Mouse (Mus musculus) cerebral cortex, adult 2 months (tissue): ENCODE results near the gene Kif3b.

ENCODE experiments used
- WGBS: fragments of 180-500 bp; shearing (Covaris S2); methylation state at CpG from one replicate; pipeline ENCODE4 v1.1.7; 2018; 5-methylcytosine and 5-hydroxymethylcytosine counted together

Kif3b gene

DNA sequence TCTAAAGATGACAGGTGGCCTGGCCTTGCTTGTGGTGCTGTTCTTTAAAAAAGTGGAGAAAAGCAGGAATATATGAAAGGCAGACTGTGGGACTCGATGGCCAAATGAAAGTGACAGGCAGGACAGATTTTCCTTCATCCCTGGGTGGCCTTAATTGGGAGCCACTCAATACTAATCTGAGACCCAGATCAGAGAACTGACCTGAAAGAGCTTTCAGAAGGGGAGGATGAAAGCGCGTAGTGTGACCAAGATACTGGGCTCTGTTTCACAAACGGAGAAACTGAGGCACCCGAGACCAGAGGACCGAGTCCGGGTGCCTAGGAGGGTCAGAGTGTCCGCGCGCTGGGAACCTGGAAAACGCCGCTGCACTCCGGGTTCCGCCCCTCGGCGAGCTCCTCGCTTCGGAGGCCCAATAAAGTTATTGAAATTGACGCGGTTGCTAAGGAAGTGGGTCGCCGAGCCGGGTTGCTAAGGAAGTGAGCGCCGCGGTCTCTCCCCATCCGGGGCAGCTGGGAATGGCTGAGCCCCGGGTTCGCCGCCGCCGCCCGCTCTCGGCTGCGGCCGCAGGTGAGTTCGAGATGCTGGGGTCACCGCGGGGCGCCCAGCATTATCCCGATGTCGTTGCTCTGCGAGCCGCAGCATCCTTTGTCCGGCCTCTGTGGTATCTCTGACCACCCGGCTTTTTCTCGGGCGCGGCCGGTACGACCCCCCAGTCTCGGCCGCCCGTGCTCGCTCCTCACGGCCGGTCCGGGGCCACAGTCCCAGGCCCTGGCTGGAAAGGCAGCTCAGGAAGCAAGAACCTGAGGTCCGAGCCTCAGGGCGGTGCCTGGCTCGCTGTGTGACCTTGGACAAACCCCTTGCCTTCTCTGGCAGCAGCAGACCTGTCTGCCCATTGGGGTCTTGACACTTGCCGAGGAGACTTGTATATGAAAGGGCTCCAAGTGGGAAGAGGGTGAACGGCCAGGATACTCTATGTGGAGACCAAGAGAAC is at the start of gene Kif3b:
Gene Kif3b, plus strand, starts transcription at position 476 of the 991 bp plus-strand sequence.
- WGBS = under 1% methylated on average over 63 of the region's 63 CpGs

DNA sequence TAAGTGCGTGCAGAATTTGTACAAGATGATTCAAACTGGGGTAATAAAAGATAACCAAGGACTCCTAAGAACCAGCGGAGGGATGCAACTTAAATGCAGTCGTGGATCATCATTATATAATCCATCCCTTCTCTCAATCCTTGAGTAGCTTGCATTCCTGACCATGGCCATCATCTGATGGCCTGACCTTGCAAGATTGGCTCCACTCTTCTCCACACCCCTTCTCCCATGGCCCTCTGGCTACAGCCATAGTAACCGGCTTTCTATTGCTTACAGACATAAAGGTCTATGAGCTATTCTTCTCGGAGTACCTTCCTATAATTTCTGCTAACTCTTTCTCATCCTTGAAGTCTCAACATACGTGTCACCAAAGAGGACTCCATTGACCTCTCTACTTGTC is 49.1 kb upstream of the Kif3b start:
- WGBS = 52% methylated on average over 6 of the region's 6 CpGs

DNA sequence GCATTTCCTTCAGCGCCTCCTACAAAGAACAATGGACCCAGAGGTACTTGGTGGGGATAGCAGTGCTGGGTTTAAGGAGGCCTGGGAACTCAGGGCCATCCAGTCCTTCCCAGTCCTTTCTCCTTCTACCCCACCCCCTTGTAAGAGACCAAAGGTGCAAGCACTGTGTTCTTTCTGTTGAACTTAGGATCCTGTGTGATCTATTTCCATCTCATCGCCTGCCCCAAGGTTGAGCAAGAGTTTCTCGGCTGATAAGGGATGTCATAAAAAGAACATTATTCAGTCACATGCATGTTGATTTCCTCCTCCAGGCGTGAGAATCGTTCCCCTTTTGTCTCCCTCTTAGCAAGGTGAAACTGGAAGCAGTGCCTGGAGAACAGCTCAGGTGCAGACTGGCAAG is 41.5 kb upstream of the Kif3b start:
- WGBS = 75% methylated on average over 5 of the region's 5 CpGs

DNA sequence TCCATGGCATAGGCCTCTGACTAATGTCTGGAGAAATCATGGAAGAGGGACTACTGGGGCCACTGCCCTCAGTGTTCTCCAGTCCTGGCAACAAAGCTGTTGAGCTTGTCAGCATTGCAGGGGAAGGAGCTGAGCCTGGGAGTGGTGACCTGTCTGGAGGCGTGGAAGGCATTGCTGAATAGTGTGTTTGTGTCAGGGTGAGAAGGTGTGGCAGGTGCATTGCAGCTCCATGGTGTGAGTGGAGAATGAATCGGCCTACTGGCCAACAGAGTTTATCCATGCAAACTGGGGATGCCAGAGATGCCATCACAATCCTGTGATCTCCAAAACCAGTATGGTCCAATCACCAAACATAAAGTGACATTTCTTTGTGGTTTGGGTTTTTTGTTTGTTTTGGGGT is 34.6 kb upstream of the Kif3b start:
- 88% methylated on average over 2 of the region's 2 CpGs for WGBS

DNA sequence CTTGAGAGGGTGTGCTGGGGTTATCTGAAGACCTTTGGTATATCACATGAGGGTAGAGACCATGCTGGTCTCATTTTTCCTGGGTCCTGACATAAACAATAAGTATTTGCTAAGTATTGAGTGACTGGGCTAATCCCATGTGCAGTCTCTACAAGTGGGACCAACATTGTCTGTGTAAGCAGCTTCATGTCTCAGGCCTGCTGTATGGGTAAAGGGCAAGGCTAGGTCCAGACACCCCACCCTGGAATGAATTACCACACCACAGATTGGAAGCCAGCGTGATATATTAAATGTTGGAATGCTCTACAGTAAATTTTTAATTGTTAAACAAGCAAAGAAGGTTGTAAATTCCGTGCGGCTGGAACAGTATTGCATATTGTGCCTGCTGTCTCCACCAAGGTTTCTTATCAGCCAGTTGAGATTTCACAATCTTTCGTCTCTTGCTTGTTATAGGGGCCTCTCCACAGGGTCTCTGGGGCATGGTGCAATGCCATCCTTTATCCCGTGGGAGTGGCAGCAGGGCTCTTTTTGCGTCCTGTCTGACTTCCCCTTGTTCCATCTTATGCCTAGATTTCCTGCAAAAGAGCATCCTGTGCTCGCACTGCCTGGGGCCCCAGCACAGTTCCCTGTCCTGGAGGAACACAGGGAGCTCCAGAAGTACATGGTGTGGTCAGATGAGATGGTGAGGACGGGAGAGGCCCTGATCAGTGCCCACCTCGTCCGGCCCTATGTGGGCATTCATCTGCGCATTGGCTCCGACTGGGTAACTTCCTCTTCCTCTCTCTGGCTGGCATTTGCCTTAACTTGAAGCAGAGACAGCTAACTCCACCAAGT is 32.0 kb upstream of the Kif3b start:
- 85% methylated on average over 12 of the region's 12 CpGs for WGBS

DNA sequence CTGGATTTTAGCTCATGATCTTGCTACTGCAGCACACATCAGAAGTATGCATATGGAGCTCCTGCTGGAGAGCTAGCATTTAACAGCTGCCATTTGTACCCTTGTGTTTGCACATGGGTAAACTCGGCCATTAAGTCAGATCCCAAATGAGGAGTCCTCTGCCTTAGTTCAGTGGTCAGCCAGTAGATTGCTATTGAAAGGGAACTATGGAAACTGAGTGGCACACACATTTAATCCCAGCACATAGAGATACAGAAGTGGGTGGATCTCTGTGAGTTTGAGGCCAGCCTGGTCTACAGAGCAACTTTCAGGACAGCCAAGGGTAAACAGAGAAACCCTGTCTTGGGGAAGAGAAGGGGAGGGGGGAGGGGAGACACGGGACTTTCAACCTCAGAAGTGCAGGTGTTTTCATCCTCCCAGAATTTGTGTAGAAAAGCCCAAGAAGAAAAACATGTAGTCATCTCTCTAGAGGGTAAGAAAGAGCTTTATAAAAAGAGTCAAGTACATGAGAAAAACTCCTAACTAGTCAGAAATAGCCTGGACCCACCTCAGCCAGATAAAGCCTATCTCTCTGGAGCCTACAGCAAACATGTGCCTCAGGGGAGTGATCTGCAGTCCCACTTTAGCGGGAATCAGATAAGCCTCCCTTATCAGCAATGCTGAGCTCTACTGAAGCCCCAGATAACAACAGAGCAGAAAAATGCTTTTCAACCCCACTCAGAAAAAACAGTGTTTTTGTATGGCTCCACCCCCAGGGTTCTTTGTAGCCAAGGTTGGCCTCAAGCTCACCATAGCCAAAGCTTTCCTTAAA is 31.1 kb upstream of the Kif3b start:
- 79% methylated on average over 3 of the region's 3 CpGs for WGBS

DNA sequence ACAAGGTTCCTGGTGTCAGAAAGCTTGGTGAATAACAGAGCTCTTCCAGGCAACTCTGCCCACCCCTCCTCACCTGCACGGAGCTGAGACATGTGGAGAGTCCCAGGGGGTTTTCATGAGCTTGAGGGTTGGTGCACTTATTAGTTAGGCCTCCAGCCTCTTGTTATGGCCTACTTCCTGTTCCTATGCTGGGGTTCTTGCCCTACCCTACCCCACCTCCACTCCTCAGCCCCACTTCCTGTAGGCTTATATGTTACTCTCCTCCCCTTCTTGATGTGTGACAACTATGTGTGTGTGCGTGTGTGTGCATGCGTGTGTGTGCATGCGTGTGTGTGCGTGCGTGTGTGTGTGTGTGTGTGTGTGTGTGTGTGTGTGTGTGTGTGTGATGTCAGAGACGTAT is 28.2 kb upstream of the Kif3b start:
- 92% methylated on average over 7 of the region's 7 CpGs for WGBS

DNA sequence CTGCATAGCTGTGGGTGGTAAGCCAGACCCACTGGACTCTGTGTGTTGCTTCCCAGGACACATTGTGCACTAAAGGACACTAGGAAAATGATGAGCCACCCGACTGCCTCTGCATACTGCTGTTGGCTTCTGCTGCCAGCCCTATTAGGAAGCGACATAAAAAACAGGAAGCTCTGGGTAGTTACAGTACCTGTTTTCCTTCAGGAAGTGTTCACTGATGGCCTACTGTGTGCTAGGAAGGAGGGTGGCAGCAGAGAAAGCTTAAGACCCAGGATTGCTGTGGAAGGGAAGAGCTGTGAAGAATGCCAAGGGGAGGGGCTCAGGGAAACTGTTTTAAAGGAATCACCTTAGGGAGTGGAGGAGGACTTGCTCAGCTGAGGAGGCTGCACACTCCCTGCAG is 23.9 kb upstream of the Kif3b start:
- WGBS = 71% methylated on average over 2 of the region's 2 CpGs

DNA sequence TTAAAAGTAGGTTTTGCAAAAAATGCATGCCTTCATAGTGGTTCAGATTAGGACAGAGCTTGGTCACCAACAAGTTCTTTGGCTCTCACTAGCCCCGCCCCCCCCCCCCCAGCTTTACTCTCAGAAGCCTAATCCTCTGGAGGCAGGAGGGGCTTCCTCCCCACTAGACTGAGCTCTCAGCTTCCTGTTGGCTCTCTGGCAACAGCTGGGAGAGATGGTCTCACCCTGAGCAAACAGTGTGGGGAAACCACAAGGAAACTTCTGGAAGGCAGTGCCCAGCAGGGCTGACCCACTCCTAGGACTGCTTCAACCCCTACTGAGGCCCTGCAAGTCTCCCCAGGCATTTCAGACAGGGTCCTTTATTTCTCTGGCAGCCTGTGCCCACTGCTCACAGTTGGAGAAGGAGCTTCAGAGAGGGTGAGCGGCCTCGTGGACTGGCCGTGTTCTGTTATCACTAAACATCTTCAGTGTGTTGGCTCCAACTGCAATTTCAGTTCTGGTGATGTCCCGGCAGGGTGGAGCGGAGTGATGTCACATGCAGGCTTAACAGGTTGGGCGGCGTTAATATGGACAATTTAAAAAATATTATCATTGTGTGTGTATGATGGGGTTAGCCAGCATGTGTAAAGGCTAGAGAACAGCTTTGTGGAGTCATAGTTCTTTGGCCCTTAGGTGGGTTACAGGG is 20.8 kb upstream of the Kif3b start:
- 70% methylated on average over 8 of the region's 8 CpGs for WGBS

DNA sequence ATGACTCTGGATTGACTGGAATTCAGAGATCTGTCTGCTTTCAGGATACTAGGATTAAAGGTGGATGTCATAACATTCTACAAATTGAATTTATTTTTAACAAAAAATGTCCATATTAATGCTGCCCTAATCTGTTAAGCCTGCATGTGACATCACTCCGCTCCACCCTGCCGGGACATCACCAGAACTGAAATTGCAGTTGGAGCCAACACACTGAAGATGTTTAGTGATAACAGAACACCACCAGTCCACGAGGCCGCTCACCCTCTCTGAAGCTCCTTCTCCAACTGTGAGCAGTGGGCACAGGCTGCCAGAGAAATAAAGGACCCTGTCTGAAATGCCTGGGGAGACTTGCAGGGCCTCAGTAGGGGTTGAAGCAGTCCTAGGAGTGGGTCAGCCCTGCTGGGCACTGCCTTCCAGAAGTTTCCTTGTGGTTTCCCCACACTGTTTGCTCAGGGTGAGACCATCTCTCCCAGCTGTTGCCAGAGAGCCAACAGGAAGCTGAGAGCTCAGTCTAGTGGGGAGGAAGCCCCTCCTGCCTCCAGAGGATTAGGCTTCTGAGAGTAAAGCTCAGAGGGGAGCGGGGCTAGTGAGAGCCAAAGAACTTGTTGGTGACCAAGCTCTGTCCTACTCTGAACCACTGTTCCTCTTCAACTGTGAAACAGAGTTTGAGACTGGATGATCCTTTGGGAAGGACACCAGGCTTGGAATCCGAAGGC is 16.9 kb upstream of the Kif3b start:
- WGBS = 82% methylated on average over 6 of the region's 6 CpGs

DNA sequence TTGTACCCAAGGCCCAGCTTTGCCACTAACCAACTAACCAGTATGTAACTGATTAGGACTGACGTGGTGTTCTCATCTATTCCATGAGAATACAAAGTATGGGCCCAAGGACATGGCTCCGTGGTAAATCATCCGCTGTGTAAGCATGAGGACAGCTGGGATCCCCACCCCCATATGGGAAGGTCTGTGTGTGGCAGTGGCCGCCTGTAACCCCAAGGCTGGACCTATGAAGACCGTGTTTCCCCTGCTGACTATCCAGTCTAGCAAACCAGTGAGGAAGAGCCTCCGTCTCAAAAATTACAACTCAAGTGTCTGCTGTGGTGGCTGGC is 16.3 kb upstream of the Kif3b start:
- WGBS = 78% methylated on average over 6 of the region's 6 CpGs

DNA sequence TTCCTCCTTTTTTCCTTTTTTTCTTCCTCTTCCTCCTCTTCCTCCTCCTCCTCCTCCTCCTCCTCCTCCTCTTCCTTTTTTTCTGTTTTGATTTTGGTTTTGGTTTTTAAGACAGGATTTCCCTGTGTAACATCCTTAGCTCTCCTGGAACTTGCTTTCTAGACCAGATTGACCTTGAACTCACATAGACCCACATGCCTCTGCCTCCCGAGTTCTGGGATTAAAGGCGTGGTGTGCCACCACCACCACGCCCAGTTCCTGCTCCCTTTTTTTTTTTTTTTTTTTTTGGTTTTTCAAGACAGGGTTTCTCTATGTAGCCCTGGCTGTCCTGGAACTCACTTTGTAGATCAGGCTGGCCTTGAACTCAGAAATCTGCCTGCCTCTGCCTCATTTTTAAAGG is 15.6 kb upstream of the Kif3b start:
- 88% methylated on average over 3 of the region's 3 CpGs for WGBS

DNA sequence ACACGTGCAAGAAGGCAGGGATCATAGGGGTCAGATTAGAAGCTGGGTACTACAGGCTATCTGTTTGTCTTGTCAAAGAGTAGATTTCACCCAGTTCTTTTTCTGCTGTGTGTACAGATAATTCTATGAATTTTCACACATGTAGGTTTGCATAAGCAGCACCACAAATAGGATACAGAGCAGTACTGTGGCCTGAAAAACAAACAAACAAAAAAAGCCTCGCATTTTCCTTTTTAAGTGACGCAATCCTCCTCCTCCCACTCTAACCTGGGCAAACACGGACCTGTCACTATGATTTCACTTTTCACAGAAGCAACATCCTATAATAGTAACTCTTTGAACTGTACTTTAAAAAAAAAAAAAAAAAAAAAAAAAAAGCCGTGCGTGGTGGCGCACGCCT is 14.8 kb upstream of the Kif3b start:
- WGBS = 85% methylated on average over 8 of the region's 8 CpGs

DNA sequence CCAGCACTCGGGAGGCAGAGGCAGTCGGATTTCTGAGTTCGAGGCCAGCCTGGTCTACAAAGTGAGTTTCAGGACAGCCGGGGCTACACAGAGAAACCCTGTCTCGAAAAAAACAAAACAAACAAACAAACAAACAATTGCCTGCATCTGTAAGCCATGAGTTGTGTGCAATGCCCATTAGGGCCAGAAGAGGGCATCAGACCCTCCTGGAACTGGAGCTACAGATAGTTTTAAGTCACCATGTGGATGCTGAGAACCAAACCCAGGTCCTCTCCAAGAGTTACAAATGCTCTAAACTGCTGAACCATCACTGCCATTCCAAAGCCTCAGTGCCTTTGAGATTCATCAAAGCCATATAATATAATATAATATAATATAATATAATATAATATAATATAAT is 14.4 kb upstream of the Kif3b start:
- 95% methylated on average over 5 of the region's 5 CpGs for WGBS

DNA sequence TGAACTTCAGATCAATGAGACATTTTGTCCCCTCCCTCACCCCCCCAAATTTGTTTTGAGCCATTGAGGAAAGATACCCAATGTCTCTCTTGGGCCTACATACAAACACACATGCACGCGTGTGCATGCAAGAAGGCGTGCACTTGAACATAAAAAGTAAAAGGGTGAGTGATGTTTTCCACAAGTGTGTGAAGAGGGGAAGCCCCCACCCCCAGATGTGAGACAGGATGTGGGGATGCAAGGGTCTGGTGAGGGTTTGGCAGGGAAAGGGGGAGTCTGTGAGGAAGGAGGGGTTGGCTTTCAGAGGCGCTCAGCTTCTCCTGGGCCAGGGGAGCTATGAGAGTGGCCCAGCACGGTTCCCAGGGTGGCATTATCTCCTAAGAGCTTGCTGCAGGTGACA is 12.9 kb upstream of the Kif3b start:
- 94% methylated on average over 5 of the region's 5 CpGs for WGBS

DNA sequence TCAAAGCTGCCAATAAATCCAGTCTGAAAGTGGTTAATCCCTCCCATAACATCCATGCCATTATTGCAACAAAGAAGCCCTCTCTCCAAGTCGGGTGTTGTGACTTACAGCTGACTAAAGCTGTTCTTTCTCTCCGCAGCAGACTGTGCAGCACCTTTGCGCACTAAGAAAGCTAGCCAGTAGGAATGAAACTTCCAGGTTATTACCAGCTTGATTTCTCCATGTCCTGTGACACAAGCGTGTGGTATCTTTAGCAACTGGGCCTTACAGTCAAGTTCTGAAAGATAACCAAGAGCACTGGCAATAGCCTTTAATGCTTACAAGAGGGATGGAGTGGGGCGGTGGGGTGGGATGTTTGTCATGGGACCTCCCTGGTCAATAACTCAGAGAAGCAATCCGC is 7.3 kb upstream of the Kif3b start:
- WGBS = 90% methylated on average over 6 of the region's 6 CpGs

DNA sequence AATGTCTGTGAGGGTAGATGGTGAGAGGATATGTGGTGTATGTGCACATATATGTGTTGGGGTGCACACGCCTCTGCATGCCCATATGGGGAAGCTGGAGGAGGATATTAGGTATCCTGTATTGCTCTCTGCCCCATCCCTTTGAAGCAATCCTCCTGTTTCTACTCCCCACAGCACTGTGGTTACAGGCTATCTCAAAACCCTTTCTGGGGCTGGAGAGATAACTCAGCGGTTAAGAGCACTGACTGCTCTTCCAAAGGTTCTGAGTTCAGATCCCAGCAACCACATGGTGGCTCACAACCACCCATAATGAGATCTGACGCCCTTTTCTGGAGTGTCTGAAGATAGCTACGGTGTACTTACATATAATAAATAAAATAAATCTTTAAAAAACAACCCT is 4.7 kb upstream of the Kif3b start:
- 96% methylated on average over 4 of the region's 4 CpGs for WGBS

DNA sequence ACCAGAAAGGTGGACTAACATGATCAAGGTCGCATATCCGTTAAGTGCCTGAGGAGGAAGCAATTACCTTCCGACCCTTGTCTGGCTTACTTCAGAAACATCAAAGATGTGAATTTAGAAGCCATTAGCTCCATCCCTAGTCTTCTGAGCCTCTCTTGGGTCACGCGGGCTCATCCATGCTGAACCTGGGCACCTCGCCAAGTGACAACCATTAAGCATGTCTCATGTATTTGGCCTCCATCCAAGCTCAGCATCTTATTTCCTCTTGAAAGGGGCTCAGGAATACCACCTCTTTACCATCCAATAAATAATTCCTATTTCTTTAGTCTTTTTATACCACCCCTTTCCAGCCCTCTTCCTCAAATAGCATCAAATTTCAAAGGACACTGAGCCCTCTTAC is 3.4 kb upstream of the Kif3b start:
- WGBS = 26% methylated on average over 6 of the region's 6 CpGs

DNA sequence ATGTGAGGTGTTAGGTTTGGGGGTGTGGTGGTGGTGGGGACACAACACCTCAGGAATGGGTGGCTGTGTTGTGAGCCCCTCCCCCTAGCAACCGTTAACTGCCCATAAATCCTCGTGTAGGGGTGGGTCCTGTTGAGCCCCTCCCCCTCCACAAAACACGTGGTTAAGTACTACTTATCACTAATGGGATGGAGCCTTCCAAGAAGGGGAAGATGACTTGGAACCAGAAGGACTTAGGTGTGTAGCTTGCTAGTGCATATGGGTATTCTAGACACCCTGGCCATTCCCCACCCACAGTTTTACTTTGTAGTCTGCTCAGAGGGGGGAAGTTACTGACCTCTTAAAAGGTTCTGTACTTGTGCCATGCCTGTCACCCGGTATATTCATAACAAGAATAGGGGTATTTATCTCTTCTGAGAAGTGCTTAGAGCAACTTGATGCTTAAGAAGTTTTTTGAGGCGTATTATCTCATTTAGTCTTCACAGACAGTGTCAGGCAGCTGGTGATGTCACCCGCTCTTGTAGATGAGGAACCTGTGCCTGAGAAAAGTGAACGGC is 1.2 kb downstream of the Kif3b start:
- 33% methylated on average over 7 of the region's 7 CpGs for WGBS

DNA sequence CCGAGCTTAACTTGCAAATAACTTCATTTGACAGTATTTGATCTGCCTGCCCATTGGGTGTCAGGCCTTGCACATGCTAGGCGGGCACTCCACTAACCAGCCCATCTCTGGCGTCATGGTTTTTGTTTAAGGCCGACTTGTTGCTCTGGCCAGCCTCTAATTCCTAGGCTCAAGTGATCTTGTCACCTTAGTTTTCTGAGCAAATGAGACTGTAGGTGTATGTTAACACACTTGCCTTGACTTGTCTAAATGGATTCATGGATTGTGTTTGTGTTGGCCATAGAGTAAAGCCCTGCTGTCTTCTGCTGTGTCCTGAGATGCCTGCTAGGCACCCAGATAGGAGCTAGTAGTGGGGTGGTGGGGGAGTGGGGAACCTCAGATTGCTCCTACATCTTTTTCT is 4.0 kb downstream of the Kif3b start:
- 90% methylated on average over 4 of the region's 4 CpGs for WGBS

DNA sequence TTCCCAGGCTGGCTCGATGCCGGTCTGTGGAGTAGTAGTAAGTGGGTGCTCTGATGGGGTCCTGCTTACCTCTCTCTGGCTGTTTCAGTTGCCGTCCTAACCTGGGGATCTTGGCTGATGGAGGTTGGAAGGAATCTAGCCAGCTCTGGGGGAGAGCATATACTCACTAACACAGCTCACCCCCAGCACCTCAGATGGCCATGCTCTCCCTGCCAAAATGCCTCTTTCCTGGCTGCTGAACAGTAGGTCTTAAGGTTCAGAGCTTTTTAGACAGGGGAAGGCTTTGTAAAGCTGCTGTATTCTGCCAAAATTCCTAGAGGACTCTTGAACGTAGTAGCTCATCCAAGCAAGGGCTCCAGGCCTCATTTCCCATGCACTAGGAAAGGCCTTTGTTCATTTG is 6.6 kb downstream of the Kif3b start:
- WGBS = 67% methylated on average over 4 of the region's 4 CpGs
